Mouse (Mus musculus) left cerebral cortex, adult 2 months (tissue): ENCODE data around the gene Rorb. TPM values are rescaled to one million over a fixed set of nuclear protein-coding genes. Genes with fewer than 3 reads are reported as not detected.

Source experiments
- DNase-seq, 2 experiments: peaks; one replicate each; pipeline ENCODE4 v3.0.0; 2021 to 2022; ENCODE audit warnings: low spot score in 2 of 2, mixed read lengths in 1 of 2; ENCODE audit errors: extremely low spot score in 1 of 2
- H3K27ac ChIP-seq: fragments of 200-600 bp; 2 replicates; pipeline ENCODE4 v1.8.1; 2022
- H3K4me3 ChIP-seq: fragments of 200-600 bp; 2 replicates; pipeline ENCODE4 v1.8.1; 2022
- CTCF ChIP-seq: fragments of 200-600 bp; IDR thresholded peaks from 2 replicates; pipeline ENCODE4 v1.8.1; 2022; ENCODE audit warnings: antibody characterized with exemption, mild to moderate bottlenecking, moderate library complexity
- intact Hi-C: fragments of 180-260 bp; cut with DNase I; formaldehyde crosslinking; loops from one replicate; pipeline ENCODE4 v1.15.1; 2025
- total RNA-seq, 2 experiments: library from RNA; stranded (reverse); gene quantifications; 2 replicates each; pipeline ENCODE4 v1.2.3; 2021

Rorb gene
- total RNA-seq, 2 experiments from 2014 or later, result 53.6 to 55.1 TPM

DNA sequence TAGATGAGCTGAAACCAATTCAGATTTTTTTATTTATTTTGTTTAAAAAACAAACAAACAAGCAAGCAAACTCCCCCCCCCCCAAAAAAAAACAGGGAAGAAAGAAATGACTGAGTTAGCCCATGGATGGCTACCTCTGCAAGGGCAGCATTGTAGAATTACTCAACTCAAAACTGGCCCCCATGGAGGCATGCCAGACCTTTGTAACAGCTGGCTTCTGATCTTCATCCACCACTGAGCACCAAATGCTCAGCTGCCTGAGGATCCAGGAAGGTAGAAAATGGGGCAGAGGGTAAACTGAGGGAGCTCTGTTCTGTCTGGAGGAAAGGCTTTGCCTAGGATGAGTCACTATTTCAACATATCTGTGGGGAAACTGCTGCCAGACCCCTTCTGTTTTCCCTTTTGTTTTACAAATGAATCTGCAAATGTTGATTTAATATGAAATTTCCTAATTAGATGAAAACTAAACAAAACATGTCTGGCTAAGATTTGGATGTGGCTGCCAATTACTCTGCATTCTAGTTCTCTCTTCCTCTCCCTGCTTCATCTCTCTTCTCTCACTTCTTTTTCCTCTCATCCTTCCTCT lies 199.1 kb downstream of the Rorb start:
- H3K4me3 ChIP-seq, result no peak overlapping the region
- no peak for DNase-seq
- TF ChIP-seq CTCF, result no peak

GRCm38 (mm10) chr19:18909641-18910040 lies 201.4 kb downstream of the Rorb start:
- TF ChIP-seq CTCF, result no peak
- no peak for DNase-seq
- intact Hi-C loops, result no loop called here
- Histone ChIP-seq H3K4me3 (no peak overlapping the region), H3K27ac (no peak overlapping the region)

More for the DNA sequence above, 199.1 kb downstream of the Rorb start:
- intact Hi-C loops, result no loop called here
- H3K27ac ChIP-seq, result no peak overlapping the region

DNA sequence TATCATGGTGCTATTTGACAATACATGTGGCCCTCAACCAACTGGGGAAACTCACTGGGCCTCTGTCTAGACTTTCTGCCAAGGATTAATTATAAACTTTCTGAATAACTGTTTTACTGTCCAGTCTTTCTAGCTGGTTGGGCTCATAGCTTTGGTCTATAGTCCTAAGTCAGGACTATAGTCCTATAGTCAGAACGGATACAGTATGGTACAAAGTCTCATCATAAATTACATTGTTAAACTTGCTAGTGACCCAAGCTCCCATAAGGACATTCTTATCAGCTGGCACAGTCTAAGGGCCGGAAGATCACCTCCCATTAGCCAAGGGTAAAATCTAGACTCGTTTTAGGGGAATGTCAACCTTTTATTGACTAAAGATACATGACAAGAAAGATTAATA lies 205.5 kb downstream of the Rorb start:
- intact Hi-C loops, result no loop called here
- no peak for DNase-seq
- Histone ChIP-seq H3K27ac (no peak overlapping the region), H3K4me3 (no peak overlapping the region)
- no peak for TF ChIP-seq CTCF

GRCm38 (mm10) chr19:18902694-18903067 lies 208.3 kb downstream of the Rorb start:
- Histone ChIP-seq H3K4me3 (no peak overlapping the region), H3K27ac (no peak overlapping the region)
- intact Hi-C loops, result no loop called here
- no peak for DNase-seq
- no peak for TF ChIP-seq CTCF

GRCm38 (mm10) chr19:18902041-18902693 lies 208.8 kb downstream of the Rorb start:
- no peak for DNase-seq
- intact Hi-C loops, result no loop called here
- TF ChIP-seq CTCF, result no peak
- Histone ChIP-seq H3K27ac (no peak overlapping the region), H3K4me3 (no peak overlapping the region)

- intact Hi-C loops, result no loop called here
- no peak for TF ChIP-seq CTCF
Measured at GRCm38 (mm10) chr19:18898238-18898637, 212.8 kb downstream of the Rorb start.

DNA sequence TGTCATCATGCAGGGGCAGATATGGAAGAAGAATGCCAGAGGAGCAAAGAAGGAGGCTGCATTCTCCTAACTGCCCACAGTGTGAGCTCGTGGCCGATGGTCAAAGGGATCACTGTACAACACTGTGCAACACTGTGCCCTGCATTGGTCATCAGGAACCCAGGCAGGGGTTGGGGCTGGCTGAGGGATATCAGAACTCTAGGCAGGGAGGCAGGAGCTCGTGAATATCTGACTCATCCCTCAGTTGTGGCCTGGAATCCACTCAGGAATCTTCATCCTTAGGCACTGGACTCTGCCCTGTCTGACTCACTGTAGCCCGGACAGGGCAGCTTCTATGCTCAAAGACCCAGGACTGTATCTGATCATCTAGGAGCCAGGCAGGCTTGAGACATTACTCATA lies 220.8 kb downstream of the Rorb start:
- no peak overlapping the region for H3K4me3 ChIP-seq
- peak overlapping the region; percentile 16 for H3K27ac ChIP-seq
- DNase-seq, result no peak
- intact Hi-C loops, result no loop called here
- no peak for TF ChIP-seq CTCF

More at GRCm38 (mm10) chr19:18898238-18898637, 212.8 kb downstream of the Rorb start:
- Histone ChIP-seq H3K4me3 (no peak overlapping the region), H3K27ac (no peak overlapping the region)
- no peak for DNase-seq

- no peak for TF ChIP-seq CTCF
- DNase-seq, result no peak
- Histone ChIP-seq H3K27ac (peak overlapping the region; percentile 80; the same call in 1 of the 2 replicates), H3K4me3 (no peak overlapping the region; the same call in 1 of the 2 replicates)
- intact Hi-C loops, result loop anchor here (5.0 kb wide), 1 partner anchor 223 kb away; the partner anchor contains the start of gene Rorb
Measured at GRCm38 (mm10) chr19:18889632-18890031, 221.4 kb downstream of the Rorb start.

- Histone ChIP-seq H3K27ac (peak overlapping the region; percentile 80), H3K4me3 (peak overlapping the region; percentile 37)
- peak; percentile 43 to 53 for DNase-seq
- no peak for TF ChIP-seq CTCF
- intact Hi-C loops, result loop anchor here (5.0 kb wide), 1 partner anchor 223 kb away; the partner anchor contains the start of gene Rorb
Measured at GRCm38 (mm10) chr19:18889117-18889627, 221.8 kb downstream of the Rorb start.

DNA sequence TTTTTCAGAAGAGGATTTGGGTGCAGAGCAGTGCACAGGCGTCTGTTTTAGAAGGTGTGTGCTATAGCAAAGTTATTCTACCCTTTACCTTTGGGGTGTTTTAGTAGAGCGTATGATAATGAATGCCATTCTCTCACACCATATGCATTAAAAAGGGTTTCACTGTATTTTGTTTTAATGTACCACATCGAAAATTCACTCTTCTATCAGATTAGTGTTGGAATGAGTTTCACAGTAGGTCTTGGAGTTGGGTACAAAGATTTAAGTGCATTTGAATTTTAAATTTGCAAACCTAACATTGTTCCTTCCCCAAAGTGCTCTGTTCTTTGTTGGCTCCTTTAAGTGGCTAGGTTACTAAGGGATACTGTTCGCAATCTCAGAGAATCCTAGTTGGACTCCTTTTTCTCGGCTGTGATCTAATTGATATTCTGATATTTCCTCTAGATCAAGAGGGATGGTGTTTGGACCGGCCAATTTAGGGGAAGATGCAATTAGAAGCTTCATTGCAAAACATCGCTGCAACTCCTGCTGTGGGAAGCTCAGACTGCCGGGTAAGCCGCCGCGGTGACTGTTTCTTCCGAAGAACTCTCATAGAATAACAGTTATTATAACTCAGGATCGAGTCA lies 222.4 kb downstream of the Rorb start:
- Histone ChIP-seq H3K4me3 (peak overlapping the region; percentile 37), H3K27ac (peak overlapping the region; percentile 80)
- intact Hi-C loops, result loop anchor here (5.0 kb wide), 1 partner anchor 224 kb away; the partner anchor contains the start of gene Rorb
- peak; percentile 22 to 37 for DNase-seq
- no peak for TF ChIP-seq CTCF

- intact Hi-C loops, result loop anchor here (5.0 kb wide), 1 partner anchor 224 kb away; the partner anchor contains the start of gene Rorb
- Histone ChIP-seq H3K27ac (peak overlapping the region; percentile 80), H3K4me3 (no peak overlapping the region)
- no peak for TF ChIP-seq CTCF
- DNase-seq, result no peak
Measured at GRCm38 (mm10) chr19:18887646-18888407, 223.2 kb downstream of the Rorb start.
